Mouse (Mus musculus) liver, adult 2 months (tissue): Measurements from ENCODE around the gene Stat5b.

Source experiments
- CTCF ChIP-seq: fragments of 200-500 bp; IDR thresholded peaks from 2 replicates; pipeline ENCODE4 v1.5.1; 2011; ENCODE audit warnings: low read depth, low read length, control low read depth
- POLR2A ChIP-seq: fragments of 200-500 bp; IDR thresholded peaks from 2 replicates; pipeline ENCODE4 v1.6.1; 2011; ENCODE audit warnings: low read length, control low read depth; ENCODE audit not compliant: insufficient read depth; ENCODE audit errors: extremely low read depth

GRCm38 (mm10) chr11:100870968-100871350 is 20.4 kb upstream of the Stat5b start:
- TF ChIP-seq CTCF (no peak), POLR2A (no peak)
